Mouse (Mus musculus) regulatory T cell (primary cell): ENCODE results near the gene Lrig1.

ENCODE experiments used
- in situ Hi-C: fragments of 300-600 bp; cut with MboI, MseI; formaldehyde crosslinking; loops from one replicate; pipeline ENCODE4 v1.15.1; 2025; ENCODE audit warnings: high pct_unique_total_duplicates

Lrig1 gene

GRCm38 (mm10) chr6:94652659-94653213, 47.2 kb downstream of the Lrig1 start:
- in situ Hi-C loops, result no loop called here

- in situ Hi-C loops, result no loop called here
These were observed 48.4 kb downstream of the Lrig1 start for GRCm38 (mm10) chr6:94651541-94651940.

- in situ Hi-C loops, result no loop called here
These were observed 50.3 kb downstream of the Lrig1 start for GRCm38 (mm10) chr6:94649637-94650036.

- in situ Hi-C loops, result no loop called here
These were observed 51.5 kb downstream of the Lrig1 start for GRCm38 (mm10) chr6:94648496-94648895.

GRCm38 (mm10) chr6:94647574-94648430, 52.2 kb downstream of the Lrig1 start:
- in situ Hi-C loops, result no loop called here

- in situ Hi-C loops, result no loop called here
These were observed 53.1 kb downstream of the Lrig1 start for GRCm38 (mm10) chr6:94646902-94647301.

GRCm38 (mm10) chr6:94646274-94646863, 53.6 kb downstream of the Lrig1 start:
- in situ Hi-C loops, result no loop called here

GRCm38 (mm10) chr6:94645723-94646122, 54.2 kb downstream of the Lrig1 start:
- in situ Hi-C loops, result no loop called here

GRCm38 (mm10) chr6:94644641-94645040, 55.3 kb downstream of the Lrig1 start:
- in situ Hi-C loops, result no loop called here

- in situ Hi-C loops, result no loop called here
These were observed 56.0 kb downstream of the Lrig1 start for GRCm38 (mm10) chr6:94643989-94644388.

- in situ Hi-C loops, result no loop called here
These were observed 57.9 kb downstream of the Lrig1 start for GRCm38 (mm10) chr6:94642048-94642447.

- in situ Hi-C loops, result no loop called here
These were observed 59.7 kb downstream of the Lrig1 start for GRCm38 (mm10) chr6:94640297-94640696.

GRCm38 (mm10) chr6:94637024-94637434, 62.9 kb downstream of the Lrig1 start:
- in situ Hi-C loops, result loop anchor here (10.0 kb wide), 1 partner anchor 48 kb away; no protein-coding TSS in a partner anchor

GRCm38 (mm10) chr6:94635343-94635742, 64.6 kb downstream of the Lrig1 start:
- in situ Hi-C loops, result loop anchor here (10.0 kb wide), 1 partner anchor 49 kb away; no protein-coding TSS in a partner anchor

GRCm38 (mm10) chr6:94634710-94635109, 65.2 kb downstream of the Lrig1 start:
- in situ Hi-C loops, result loop anchor here (10.0 kb wide), 1 partner anchor 50 kb away; no protein-coding TSS in a partner anchor

- in situ Hi-C loops, result loop anchor here (10.0 kb wide), 1 partner anchor 51 kb away; no protein-coding TSS in a partner anchor
These were observed 65.7 kb downstream of the Lrig1 start for GRCm38 (mm10) chr6:94634274-94634673.

- in situ Hi-C loops, result loop anchor here (10.0 kb wide), 1 partner anchor 53 kb away; no protein-coding TSS in a partner anchor
These were observed 68.2 kb downstream of the Lrig1 start for GRCm38 (mm10) chr6:94631779-94632082.

- in situ Hi-C loops, result loop anchor here (10.0 kb wide), 1 partner anchor 54 kb away; no protein-coding TSS in a partner anchor
These were observed 68.7 kb downstream of the Lrig1 start for GRCm38 (mm10) chr6:94631051-94631778.

GRCm38 (mm10) chr6:94628787-94629186, 71.2 kb downstream of the Lrig1 start:
- in situ Hi-C loops, result no loop called here

GRCm38 (mm10) chr6:94627714-94628595, 72.0 kb downstream of the Lrig1 start:
- in situ Hi-C loops, result no loop called here

GRCm38 (mm10) chr6:94626807-94627206, 73.2 kb downstream of the Lrig1 start:
- in situ Hi-C loops, result no loop called here
